Mouse (Mus musculus) frontal cortex, postnatal 14 days (tissue): ENCODE data around the gene Tcfl5.

ENCODE experiments used
- DNase-seq, 2 experiments: peaks; one replicate each; pipeline ENCODE4 v3.0.0; 2022; ENCODE audit warnings: low spot score in 2 of 2

The Tcfl5 gene

DNA sequence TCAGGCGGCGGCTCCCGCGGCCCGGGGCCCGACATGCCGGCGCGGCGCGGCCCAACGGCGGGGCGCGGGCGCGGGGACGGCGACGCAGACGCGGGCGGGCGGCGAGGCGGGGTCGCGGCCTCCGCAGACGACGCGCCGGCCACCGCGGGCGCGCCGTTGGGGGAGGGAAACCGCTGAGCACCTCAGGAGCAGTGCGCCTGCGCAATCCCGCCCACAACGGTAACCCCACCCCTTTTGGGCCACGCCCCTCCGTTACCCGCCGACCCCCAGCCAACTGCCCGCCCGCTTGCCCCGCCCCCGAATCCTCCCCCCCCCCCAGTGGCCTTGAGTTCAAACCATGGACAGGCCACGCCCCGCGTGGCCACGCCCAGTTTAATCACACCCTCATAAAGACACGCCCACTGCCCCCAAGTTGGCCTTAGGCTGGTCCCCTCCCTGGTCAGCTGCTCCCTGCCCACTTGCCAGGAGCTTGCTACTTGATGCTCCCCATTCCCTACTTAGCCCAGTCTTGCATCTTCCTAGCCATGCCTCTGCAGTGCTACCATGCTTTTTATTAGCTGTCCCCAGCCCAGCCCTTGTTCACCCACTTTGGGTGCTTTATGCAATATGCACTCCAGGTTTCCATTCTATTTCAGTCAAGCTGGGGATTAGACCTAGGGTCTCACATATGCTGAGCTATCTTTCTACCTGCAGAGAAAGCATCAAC, at the start of gene Tcfl5:
Tcfl5 (minus strand) TSS at position 154 of the 706 bp plus-strand sequence.
- DNase-seq, result no peak

DNA sequence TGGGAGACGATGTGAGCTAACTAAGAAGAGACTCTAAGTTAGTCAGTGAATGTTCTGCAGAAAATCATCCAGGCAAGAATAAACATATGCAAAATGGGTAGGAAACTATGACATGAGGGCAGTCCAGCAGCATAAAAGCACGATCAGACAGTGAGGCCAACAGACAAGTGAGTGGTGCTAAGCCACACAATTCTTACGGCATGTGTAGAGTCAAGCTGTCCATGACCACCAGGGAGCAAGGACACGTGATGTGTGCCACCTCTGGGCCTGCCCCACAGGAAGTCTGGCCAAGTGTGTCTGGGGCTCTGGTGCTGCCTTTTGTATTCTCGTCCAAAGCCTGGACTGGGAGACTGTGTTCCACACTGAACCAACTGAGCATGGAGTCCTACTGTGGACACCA, 47.3 kb upstream of the Tcfl5 start:
- no peak for DNase-seq

DNA sequence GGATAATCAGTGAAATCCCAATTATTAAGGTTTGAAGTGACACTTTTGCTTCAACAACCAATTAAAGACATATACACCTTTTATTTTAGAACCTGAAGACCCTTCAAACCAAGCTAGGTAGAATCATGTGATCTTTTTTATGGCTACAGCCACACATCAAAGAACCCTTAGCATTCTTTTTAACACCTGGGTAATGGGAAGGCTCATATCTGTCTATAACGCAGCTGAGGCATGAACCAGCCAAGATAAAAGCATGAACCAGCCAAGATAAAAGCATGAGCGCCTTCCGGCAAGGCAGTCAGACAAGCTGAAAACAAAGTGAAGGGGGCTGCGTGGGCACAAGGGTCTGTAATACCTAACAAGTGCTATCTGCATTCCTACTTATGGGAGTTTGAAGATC, 41.5 kb upstream of the Tcfl5 start:
- no peak for DNase-seq

DNA sequence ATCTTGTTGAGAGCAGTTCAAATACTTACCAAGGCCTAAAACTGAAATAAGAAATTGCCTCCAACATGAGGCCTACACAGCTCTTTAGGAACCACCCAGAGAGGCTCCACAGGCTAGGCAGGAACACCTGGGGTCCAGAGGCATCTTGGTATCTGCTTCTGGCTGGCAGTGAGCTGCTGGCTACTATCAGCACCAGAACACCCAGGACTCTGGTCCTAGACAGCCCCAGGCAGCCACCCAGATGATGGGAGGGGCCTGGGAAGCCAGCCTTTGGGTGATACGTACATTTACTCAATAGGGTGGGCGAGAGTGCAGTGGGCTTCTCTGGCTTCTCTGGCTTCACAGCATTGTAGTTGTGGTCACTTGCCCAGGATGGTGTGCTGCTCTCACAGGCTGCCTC, 41.0 kb upstream of the Tcfl5 start:
- DNase-seq, result no peak

GRCm38 (mm10) chr2:180681225-180681624, 38.7 kb upstream of the Tcfl5 start:
- no peak for DNase-seq

- peak; percentile 53 to 65 for DNase-seq
These were observed 36.2 kb upstream of the Tcfl5 start for GRCm38 (mm10) chr2:180678609-180679140.

GRCm38 (mm10) chr2:180676706-180677105, 34.2 kb upstream of the Tcfl5 start:
- DNase-seq, result no peak

DNA sequence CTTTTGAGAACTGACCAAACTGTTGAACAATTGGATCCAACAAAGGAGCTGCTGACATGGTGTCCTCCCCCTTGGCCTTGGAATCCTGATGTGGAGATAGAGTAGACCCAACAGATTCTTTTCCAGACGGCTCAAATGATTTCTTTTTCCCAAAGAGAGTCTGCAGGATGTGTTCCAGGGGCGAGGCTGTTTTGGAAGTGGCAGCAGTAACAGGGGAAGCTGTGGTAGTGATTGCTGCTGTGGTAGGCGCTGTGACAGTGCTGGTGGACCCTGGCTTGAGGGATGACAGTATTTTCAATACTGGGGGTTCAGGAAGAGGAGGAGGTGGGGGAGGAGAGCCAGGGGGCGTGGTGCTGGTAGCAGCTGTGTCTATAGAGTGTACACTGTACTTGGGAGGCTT, 19.5 kb upstream of the Tcfl5 start:
- no peak for DNase-seq

- no peak for DNase-seq
These were observed 18.0 kb upstream of the Tcfl5 start for GRCm38 (mm10) chr2:180660521-180660920.

GRCm38 (mm10) chr2:180659353-180660150, 17.0 kb upstream of the Tcfl5 start:
- DNase-seq, result no peak

GRCm38 (mm10) chr2:180658381-180658780, 15.9 kb upstream of the Tcfl5 start:
- no peak for DNase-seq

- DNase-seq, result peak; percentile 42 to 65
These were observed 15.0 kb upstream of the Tcfl5 start for GRCm38 (mm10) chr2:180657394-180658013.

DNA sequence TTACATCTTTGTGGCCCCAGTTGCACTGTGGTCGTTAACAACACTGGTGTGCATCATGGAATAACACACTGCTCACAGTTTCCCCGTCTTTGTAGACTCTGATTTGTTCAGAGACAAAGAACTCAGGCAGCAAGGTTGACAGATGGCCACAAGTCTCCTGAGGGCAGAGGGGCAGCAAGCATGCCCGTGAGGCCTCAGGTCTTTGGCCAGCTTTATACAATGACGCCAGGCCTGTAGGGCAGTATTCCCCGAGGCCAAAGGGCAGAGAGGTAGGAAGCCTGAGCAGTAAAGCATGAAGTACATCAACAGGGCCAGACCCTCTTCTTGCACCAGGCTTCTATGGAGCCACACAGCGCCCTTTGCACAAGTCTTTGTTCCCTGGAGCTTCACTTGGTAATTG, 12.6 kb upstream of the Tcfl5 start:
- no peak for DNase-seq

GRCm38 (mm10) chr2:180654666-180655065, 12.2 kb upstream of the Tcfl5 start:
- DNase-seq, result no peak

GRCm38 (mm10) chr2:180646841-180647240, 4.3 kb upstream of the Tcfl5 start:
- no peak for DNase-seq

DNA sequence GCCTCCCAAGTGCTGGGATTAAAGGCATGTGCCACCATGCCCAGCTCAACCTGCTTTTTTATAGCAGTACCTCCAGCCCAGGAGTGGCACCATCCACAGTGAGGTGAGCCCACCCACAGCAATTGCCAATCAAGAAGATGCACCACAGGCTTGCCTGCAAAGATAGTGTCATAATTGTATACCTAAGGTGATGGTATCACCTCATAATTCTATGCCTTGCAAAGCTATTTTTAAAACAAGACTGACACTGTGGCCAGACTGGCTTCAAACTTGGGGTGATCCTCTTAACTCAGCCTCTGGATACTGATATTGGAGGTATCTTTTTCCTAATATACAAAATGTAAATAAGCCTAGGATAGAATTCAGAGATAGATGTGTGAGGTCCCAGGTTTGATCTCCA, 1.1 kb upstream of the Tcfl5 start:
- no peak for DNase-seq

- no peak for DNase-seq
These were observed 643 bp downstream of the Tcfl5 start for GRCm38 (mm10) chr2:180641576-180642554.

GRCm38 (mm10) chr2:180611882-180612281, 30.6 kb downstream of the Tcfl5 start:
- no peak for DNase-seq

DNA sequence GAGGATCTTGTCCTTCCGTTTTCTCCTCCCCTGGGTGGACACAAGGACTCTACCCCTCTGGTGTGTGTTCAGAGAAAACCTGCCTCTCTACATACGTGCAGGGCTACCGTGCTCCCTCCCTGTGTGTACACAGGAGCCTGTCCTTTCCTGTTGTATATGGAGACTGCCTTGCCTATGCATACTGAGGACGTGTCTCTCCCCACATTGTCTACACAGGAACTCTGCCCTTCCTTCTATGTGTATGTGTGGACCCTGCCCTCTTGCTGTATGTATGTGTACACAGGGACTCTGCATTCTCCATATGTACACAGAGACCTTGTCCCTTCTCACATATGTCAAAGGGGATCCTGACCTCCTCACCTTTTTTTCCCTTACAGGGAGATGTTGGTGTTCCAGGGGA, 32.2 kb downstream of the Tcfl5 start:
- DNase-seq, result no peak

DNA sequence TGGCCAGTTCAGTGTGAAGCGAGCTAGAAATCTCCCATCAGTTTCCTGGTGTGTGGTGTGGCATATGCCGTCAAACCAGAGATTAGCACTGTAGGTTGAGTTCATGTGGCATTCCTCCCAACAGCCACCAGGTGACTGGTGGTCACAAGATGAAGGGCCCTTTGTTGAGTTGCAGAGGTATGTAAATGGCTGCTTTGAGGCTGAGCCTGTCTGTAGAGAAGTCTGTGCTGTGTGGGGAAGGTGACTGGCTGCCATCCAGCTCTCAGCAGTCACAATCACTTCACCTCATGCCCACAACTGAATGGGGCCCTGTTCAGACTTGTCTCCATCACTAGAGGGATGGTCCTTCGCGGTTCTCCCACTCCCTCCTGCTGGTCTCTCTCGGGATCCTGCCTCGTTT, 37.7 kb downstream of the Tcfl5 start:
- no peak for DNase-seq

DNA sequence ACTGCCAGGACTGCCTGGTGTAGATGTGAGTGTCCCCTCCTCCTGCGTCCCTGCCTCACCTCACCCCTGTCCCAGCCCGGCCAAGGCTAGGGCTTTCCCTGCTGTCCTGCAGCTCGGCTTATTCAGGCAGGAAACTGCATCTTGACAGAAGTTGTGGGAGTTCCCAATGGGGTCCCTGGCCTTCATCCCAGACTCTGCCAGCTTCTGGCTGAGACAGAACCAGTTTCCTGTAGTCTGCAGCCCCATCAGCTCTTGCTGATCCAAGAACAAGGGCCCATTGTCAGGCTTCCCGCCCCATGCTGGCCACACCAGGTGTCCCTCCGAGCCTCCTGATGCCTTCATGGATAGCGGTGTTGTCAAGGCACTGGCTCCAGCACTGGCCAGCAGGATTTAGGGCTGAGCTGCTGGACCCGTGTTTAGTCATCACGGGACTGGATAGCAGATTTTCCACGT, 41.9 kb downstream of the Tcfl5 start:
- DNase-seq, result no peak
